Mouse (Mus musculus) heart, embryonic 11.5 days (tissue): ENCODE data around the gene Ptprn2. TPM values are rescaled to one million over a fixed set of nuclear protein-coding genes. Genes with fewer than 3 reads are reported as not detected.

Experiments used
- ATAC-seq: fragments of 200-750 bp; cut with Nextera tagmentation; replicated peaks from 2 replicates; pipeline ENCODE4 v1.8.0; 2017; ENCODE audit warnings: moderate library complexity; ENCODE audit not compliant: insufficient number of reproducible peaks, low FRiP score, low TSS enrichment
- H3K27ac ChIP-seq: fragments of 300-500 bp; sonication (generic); 2 replicates; pipeline ENCODE4 v1.5.1; 2014; ENCODE audit warnings: mild to moderate bottlenecking, low read depth, low read length
- H3K27me3 ChIP-seq: fragments of 300-500 bp; sonication (generic); 2 replicates; pipeline ENCODE4 v1.6.1; 2014; ENCODE audit warnings: mild to moderate bottlenecking, low read length, mixed read lengths; ENCODE audit not compliant: control insufficient read depth, insufficient read depth
- H3K36me3 ChIP-seq: fragments of 300-500 bp; sonication (generic); 2 replicates; pipeline ENCODE4 v1.6.1; 2014; ENCODE audit warnings: mild to moderate bottlenecking, low read length, moderate library complexity, mixed read lengths; ENCODE audit not compliant: control insufficient read depth, insufficient read depth
- H3K4me1 ChIP-seq: fragments of 300-500 bp; sonication (generic); 2 replicates; pipeline ENCODE4 v1.6.1; 2014; ENCODE audit warnings: low read length; ENCODE audit not compliant: control insufficient read depth, insufficient read depth
- H3K4me2 ChIP-seq: fragments of 300-500 bp; sonication (generic); 2 replicates; pipeline ENCODE4 v1.6.1; 2014; ENCODE audit warnings: mild to moderate bottlenecking, moderate library complexity
- H3K4me3 ChIP-seq: fragments of 300-500 bp; sonication (generic); 2 replicates; pipeline ENCODE4 v1.5.1; 2014; ENCODE audit warnings: low read depth, low read length
- H3K9ac ChIP-seq: fragments of 300-500 bp; sonication (generic); 2 replicates; pipeline ENCODE4 v1.6.1; 2014; ENCODE audit warnings: mild to moderate bottlenecking, low read depth, low read length, moderate library complexity
- H3K9me3 ChIP-seq: fragments of 300-500 bp; sonication (generic); replicated peaks from 2 replicates; pipeline ENCODE4 v1.6.1; 2016; ENCODE audit warnings: low read length; ENCODE audit not compliant: control insufficient read depth
- WGBS: fragments of 180-500 bp; shearing (Covaris S2); extraction: QIAGEN DNeasy Blood & Tissue Kit; methylation state at CpG from one replicate; pipeline ENCODE4 v1.1.7; 2014; ENCODE audit not compliant: insufficient replicate concordance; 5-methylcytosine and 5-hydroxymethylcytosine counted together
- polyA plus RNA-seq: library from polyadenylated mRNA; unstranded; fragments of >200 nt; fragmentation: Nextera tagmentation; extraction: Ambion mirVana; gene quantifications from 2 replicates; pipeline ENCODE4 v1.2.1, GENCODE M21; 2014

Gene Ptprn2
- polyA plus RNA-seq, 1 experiment from 2014 or later = not detected

DNA sequence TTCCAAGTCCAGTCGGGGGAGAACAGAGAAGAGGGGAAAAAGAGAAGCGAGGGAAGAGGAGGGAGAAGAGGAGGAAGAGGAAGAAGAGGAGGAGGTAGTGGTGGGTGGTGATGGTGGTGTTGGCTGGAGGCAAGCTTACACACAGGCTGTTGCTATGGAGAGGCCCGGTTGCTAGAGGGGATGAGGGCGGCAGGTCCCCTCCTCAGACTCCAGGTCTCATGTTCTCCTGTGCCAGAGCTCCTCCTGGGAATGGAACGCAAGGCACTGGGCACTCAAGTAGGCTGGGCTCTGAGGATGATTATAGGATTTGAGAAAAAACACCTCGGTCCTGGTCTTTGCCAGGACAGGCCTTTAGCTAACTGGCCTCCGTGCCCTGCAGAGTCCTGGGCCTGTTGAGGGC lies 666.1 kb downstream of the Ptprn2 start:
- Histone ChIP-seq H3K9ac (no peak overlapping the region), H3K27ac (no peak overlapping the region), H3K36me3 (no peaks in the 10 kb centered on the region), H3K27me3 (peaks cover 69% of the 10 kb centered on the region), H3K4me1 (peaks cover 9% of the 10 kb centered on the region; the same call in 1 of the 2 replicates), H3K9me3 (no peaks in the 10 kb centered on the region), H3K4me2 (no peak overlapping the region), H3K4me3 (no peak overlapping the region)
- ATAC-seq = no peak
- 5% methylated on average over 7 of the region's 7 CpGs for WGBS

DNA sequence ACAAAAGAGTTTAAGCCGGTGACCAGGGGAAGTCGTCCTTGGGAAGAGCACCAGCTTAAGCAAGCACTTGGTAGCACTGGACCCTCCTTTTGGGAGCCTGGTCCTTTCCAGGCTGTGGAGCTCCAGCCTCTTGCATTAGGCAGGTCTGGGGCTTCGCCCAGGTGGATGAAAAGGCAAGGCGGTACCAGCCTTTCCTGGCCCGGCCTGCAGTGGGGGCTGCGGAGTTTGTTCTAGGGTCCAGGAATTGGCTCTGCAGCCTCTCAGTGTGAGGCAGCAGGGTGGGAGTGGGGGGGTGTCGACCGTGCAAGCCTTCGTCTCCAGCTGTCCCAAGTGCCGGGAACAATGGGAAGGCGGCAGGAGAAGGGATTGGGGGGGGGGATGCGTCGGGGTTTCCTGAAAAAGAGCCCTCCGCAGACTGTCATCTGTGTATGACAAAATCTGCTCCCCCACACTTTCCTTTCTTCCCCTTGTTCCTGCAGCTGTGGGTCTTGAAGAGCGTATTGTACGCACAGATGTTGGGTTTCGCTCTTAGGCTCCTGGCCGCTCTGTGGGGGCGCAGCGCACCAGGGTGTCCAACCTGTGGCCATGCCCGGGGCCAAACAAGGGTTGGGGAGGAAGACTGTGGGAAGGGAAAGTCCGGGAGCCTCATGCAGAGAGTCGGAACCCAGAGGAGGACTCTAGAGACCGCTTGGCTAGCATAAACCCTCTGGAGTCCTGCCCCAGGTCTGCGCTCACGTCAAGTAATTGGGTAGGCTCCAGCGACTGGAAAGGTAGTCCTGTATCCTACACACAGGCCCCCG lies 667.0 kb downstream of the Ptprn2 start:
- Histone ChIP-seq H3K9ac (no peak overlapping the region), H3K27me3 (peaks cover 76% of the 10 kb centered on the region), H3K9me3 (no peaks in the 10 kb centered on the region), H3K4me3 (peak overlapping the region; percentile 58), H3K4me1 (peaks cover 9% of the 10 kb centered on the region; the same call in 1 of the 2 replicates), H3K4me2 (peak overlapping the region; percentile 91), H3K27ac (no peak overlapping the region), H3K36me3 (no peaks in the 10 kb centered on the region)
- ATAC-seq = no peak
- 4% methylated on average over 28 of the region's 28 CpGs for WGBS

DNA sequence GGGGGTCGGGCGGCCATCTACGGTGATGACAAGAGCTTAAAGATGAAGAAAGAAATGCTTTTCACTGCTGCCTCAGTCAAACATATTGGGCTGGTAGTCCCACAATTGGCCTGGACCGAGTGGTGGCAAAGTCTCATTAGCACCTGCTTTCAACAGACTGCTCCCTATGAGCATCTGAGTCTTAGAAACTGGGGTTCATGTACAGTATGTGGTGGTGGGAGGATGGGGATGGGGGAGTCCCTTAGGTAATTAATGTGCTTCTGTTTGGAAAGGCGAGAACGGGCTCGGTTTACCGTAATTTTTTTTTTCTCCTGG lies 667.6 kb downstream of the Ptprn2 start:
- no peak for ATAC-seq
- peaks cover 9% of the 10 kb centered on the region; the same call in 1 of the 2 replicates for H3K4me1 ChIP-seq
- WGBS = 2% methylated on average over 8 of the region's 8 CpGs

DNA sequence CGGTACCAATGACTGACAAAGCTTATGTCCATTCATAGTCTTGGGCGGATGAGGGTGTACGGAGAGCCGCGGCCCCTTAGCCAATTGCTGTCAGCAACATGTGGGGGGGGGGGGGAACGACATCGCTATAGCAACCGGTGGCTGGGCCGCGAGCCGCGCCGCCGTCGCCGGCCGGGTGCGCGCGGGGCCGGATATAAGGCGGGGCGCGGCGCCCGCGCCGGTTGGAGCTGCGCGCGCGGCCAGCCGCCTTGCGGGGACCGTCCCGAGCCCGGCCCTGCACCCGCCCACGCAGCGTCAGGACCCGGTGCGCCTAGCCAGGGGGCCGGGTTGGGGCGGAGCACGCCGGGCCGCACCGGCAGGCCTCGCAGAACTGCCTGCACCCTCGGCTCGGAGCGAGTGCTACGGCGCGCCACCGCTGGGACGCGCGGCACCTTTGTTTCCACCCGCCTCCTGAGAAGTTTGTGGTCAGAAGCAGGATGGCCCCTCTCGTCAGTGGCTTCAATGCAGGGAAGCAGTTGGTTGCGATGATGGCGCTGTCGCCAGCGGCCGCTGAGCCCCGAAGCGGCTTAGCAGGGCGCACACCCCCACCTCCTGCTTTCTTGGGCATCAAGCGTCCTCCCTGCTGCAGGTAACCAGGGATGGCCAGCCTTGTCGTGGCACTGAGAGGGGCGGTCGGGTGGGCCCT lies 668.3 kb downstream of the Ptprn2 start:
- peaks cover 9% of the 10 kb centered on the region; the same call in 1 of the 2 replicates for H3K4me1 ChIP-seq
- H3K4me2 ChIP-seq = peak overlapping the region; percentile 91
- no peak overlapping the region for H3K9ac ChIP-seq
- under 1% methylated on average over 73 of the region's 73 CpGs for WGBS
- no peaks in the 10 kb centered on the region for H3K36me3 ChIP-seq
- no peak overlapping the region for H3K27ac ChIP-seq
- peaks cover 87% of the 10 kb centered on the region for H3K27me3 ChIP-seq
- H3K9me3 ChIP-seq = no peaks in the 10 kb centered on the region
- peak; percentile 52 for ATAC-seq
- H3K4me3 ChIP-seq = peak overlapping the region; percentile 58

More for the DNA sequence above, 667.6 kb downstream of the Ptprn2 start:
- Histone ChIP-seq H3K9ac (no peak overlapping the region), H3K27me3 (peaks cover 80% of the 10 kb centered on the region), H3K36me3 (no peaks in the 10 kb centered on the region), H3K9me3 (no peaks in the 10 kb centered on the region), H3K4me3 (peak overlapping the region; percentile 58), H3K4me2 (peak overlapping the region; percentile 91), H3K27ac (no peak overlapping the region)

- no peak for ATAC-seq
- Histone ChIP-seq H3K9ac (no peak overlapping the region), H3K4me2 (peak overlapping the region; percentile 91), H3K4me1 (peaks cover 11% of the 10 kb centered on the region; the same call in 1 of the 2 replicates), H3K27me3 (peaks cover 91% of the 10 kb centered on the region), H3K9me3 (no peaks in the 10 kb centered on the region), H3K27ac (no peak overlapping the region), H3K36me3 (no peaks in the 10 kb centered on the region), H3K4me3 (peak overlapping the region; percentile 58)
- WGBS = 2% methylated on average over 27 of the region's 27 CpGs
Observed at GRCm38 (mm10) chr12:117154356-117155243, 669.1 kb downstream of the Ptprn2 start.

DNA sequence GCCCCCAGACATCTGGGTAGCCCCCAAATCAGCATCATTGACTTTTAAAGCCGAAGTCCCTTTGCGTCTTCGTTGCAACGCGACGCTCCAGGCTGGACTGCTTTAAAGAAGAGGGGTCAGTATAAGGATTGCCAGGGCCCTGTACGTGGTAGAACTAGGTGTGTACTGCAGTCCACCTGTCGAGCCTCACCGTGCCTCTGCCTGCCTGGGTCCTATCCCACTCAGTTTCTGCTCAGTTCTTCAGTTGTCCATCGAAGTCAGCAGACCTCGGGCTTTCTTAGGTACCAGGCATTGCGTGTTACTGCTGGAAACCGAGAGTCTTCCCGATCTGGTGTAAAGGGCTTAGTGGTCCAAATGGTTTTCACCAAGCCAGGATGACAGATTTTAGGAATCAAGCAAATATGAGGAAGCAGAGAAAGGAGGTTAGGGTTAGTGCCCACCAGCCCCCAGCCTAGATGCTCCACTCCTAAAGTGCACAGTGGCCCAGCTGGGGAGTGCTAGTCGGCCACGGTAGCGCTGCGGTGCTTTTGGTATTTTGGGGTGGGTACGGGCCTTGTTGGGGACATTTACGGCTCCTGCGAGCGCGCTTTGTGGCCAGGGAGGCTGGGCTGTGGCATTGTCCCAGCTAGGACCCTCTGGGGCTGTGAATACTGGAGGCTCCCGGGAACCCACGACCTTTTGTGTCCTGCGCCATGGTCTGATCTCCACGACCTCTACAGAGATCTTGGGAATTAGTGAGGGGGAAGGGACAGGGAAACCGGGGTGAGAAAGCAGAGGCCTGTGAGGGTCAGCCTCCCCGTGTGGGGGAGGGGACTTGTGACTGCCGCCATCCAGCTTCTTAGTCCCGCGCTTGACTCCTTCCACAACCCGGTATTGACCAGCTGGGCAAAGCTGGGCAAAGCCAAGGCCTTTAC lies 670.0 kb downstream of the Ptprn2 start:
- Histone ChIP-seq H3K4me1 (peaks cover 14% of the 10 kb centered on the region), H3K4me2 (no peak overlapping the region)
- WGBS = 2% methylated on average over 33 of the region's 33 CpGs

DNA sequence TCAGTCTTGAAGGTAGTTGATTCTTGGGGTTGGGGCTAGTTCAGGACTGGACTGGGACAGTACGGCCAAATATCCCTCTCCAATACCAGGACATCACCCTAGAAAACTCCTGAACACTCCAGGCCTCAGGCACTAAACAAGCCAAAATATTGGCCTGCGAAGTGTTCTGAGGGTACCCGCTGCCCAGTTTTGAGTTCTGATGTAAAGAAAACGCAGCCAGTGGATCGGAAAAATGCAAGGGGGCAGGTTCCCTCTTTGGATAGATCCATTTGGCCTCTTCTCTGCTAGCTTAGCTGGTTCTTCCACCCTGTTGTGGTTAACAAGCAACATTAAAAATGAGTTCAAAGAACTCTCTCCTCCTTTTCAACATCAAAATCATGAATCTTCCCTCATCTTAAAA lies 670.7 kb downstream of the Ptprn2 start:
- peaks cover 12% of the 10 kb centered on the region for H3K4me1 ChIP-seq
- no peak for ATAC-seq
- 30% methylated on average over 5 of the region's 5 CpGs for WGBS
- H3K36me3 ChIP-seq = no peaks in the 10 kb centered on the region
- peaks cover 94% of the 10 kb centered on the region for H3K27me3 ChIP-seq
- no peaks in the 10 kb centered on the region for H3K9me3 ChIP-seq
- H3K4me2 ChIP-seq = no peak overlapping the region
- no peak overlapping the region for H3K9ac ChIP-seq
- no peak overlapping the region for H3K27ac ChIP-seq
- no peak overlapping the region for H3K4me3 ChIP-seq

More for the DNA sequence above, 670.0 kb downstream of the Ptprn2 start:
- ATAC-seq = no peak
- Histone ChIP-seq H3K9ac (no peak overlapping the region), H3K27ac (no peak overlapping the region), H3K27me3 (peaks cover 94% of the 10 kb centered on the region), H3K36me3 (no peaks in the 10 kb centered on the region), H3K9me3 (no peaks in the 10 kb centered on the region), H3K4me3 (peak overlapping the region; percentile 11)
